Mouse (Mus musculus): Measurements from ENCODE around the gene Fyb2. TPM values are rescaled to one million over a fixed set of nuclear protein-coding genes. Genes with fewer than 3 reads are reported as not detected.

The Fyb2 gene
- polyA plus RNA-seq (2014; fragmentation: Nextera tagmentation; extraction: Ambion mirVana): 0.29 and 0.49 TPM in 2 replicates

DNA sequence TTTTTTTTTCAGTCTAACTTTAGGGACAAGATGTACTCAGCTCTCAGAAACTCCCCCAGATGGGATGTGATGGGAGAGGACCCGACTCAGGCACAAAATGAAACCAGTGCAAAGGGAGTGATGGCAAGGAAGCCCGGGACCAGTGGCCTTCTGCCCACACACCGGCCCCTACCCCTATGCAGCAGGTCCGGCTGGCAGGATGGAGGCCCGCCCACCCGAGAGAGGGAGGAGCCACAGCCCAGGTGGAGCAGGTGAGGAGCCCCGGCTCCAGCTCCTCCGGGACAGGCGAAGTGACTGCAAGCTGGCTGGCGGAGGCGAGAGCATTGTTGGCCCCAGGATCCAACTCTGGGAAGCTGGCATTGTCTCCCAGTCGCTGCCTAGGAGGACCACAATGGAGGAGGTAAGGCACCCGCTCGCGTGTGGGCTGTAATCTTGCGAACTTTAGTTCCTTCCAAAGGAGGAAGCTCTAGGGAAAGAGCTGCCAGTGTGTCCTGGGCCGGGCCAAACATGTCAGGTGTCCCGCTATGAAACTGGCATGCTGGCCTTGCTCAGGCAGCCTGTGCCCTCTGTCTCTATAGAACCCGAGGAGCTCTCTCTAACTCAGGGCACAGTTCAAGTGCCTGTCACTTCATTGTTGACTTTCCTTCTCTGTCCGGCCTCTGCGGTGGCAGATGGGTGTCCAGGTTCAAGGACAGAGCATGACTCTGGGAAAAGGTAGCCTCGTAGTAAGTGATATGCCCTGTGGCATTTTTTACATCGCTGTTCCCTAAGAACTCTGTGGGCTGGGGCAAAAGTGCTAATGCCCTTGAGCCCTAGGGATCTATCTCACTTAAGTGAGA lies at the start of gene Fyb2:
TSS of gene Fyb2 (plus strand) at position 166 of the 839 bp plus-strand sequence.
- DNase-seq (ENCODE audit: low spot score): no peak
- Histone ChIP-seq H3K9ac (replicated peaks; ENCODE audit: low read length) (no peak within 1 kb of the TSS), H3K27me3 (ENCODE audit: control insufficient read depth, insufficient read depth, low read length) (peaks cover 10% of the 10 kb centered on the region; the same call in 1 of the 2 replicates), H3K36me3 (replicated peaks; ENCODE audit: control insufficient read depth, insufficient read depth, low read depth, low read length) (no peaks in the 10 kb centered on the region), H3K4me1 (ENCODE audit: control insufficient read depth, insufficient read depth, low read length) (peaks cover 5% of the 10 kb centered on the region), H3K9me3 (replicated peaks; ENCODE audit: control insufficient read depth, low read length) (no peaks in the 10 kb centered on the region), H3K4me2 (ENCODE audit: low read depth, low read length) (peak within 1 kb of the TSS; percentile 21; the same call in 1 of the 2 replicates), H3K27ac (replicated peaks; ENCODE audit: low read depth, low read length) (no peak within 1 kb of the TSS), H3K4me3 (ENCODE audit: low read depth, low read length) (no peak within 1 kb of the TSS)
- ATAC-seq (replicated peaks; ENCODE audit: insufficient number of reproducible peaks, low FRiP score, low TSS enrichment, low read depth): 0 out of 2 replicates have a peak, but pooled peaks have one; percentile 56
- WGBS: 15% methylated on average over 23 of the region's 23 CpGs

DNA sequence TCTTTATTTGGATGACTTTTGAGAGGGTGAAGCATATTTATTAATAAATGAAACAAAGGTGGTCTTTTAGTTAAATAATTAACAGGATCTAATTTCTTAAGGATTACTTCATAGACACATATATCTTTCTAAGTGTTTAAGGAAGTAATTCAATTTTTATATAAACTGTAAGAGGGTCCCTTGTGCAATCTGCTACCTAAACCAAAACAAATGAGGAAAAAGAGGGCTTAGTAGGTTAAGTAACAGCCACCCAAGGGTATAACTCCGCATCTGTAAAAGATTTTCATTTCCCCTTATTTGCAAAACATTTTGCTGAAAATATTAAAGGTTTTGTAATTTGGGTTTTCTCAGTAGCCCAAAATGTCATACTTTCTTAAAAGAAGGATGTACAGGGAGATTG lies 48.9 kb upstream of the Fyb2 start:
- H3K9me3 ChIP-seq (replicated peaks; ENCODE audit: control insufficient read depth, low read length): no peaks in the 10 kb centered on the region
- no peak overlapping the region for H3K4me3 ChIP-seq (ENCODE audit: low read depth, low read length)
- ATAC-seq (replicated peaks; ENCODE audit: insufficient number of reproducible peaks, low FRiP score, low TSS enrichment, low read depth) (no peak), DNase-seq (ENCODE audit: low spot score) (no peak)
- 76% methylated on average over 1 of the region's 1 CpGs for WGBS
- no peak overlapping the region for H3K9ac ChIP-seq (replicated peaks; ENCODE audit: low read length)
- no peaks in the 10 kb centered on the region for H3K36me3 ChIP-seq (replicated peaks; ENCODE audit: control insufficient read depth, insufficient read depth, low read depth, low read length)
- H3K4me2 ChIP-seq (ENCODE audit: low read depth, low read length): no peak overlapping the region
- no peak overlapping the region for H3K27ac ChIP-seq (replicated peaks; ENCODE audit: low read depth, low read length)
- no peaks in the 10 kb centered on the region for H3K4me1 ChIP-seq (ENCODE audit: control insufficient read depth, insufficient read depth, low read length)
- H3K27me3 ChIP-seq (ENCODE audit: control insufficient read depth, insufficient read depth, low read length): no peaks in the 10 kb centered on the region

GRCm38 (mm10) chr4:104869581-104869980 lies 43.7 kb upstream of the Fyb2 start:
- H3K36me3 ChIP-seq (replicated peaks; ENCODE audit: control insufficient read depth, insufficient read depth, low read depth, low read length): no peaks in the 10 kb centered on the region
- DNase-seq (ENCODE audit: low spot score) (no peak), ATAC-seq (replicated peaks; ENCODE audit: insufficient number of reproducible peaks, low FRiP score, low TSS enrichment, low read depth) (no peak)
- no peaks in the 10 kb centered on the region for H3K4me1 ChIP-seq (ENCODE audit: control insufficient read depth, insufficient read depth, low read length)
- no peaks in the 10 kb centered on the region for H3K27me3 ChIP-seq (ENCODE audit: control insufficient read depth, insufficient read depth, low read length)
- H3K4me3 ChIP-seq (ENCODE audit: low read depth, low read length): no peak overlapping the region
- no peaks in the 10 kb centered on the region for H3K9me3 ChIP-seq (replicated peaks; ENCODE audit: control insufficient read depth, low read length)
- H3K27ac ChIP-seq (replicated peaks; ENCODE audit: low read depth, low read length): no peak overlapping the region
- no peak overlapping the region for H3K9ac ChIP-seq (replicated peaks; ENCODE audit: low read length)
- H3K4me2 ChIP-seq (ENCODE audit: low read depth, low read length): no peak overlapping the region

DNA sequence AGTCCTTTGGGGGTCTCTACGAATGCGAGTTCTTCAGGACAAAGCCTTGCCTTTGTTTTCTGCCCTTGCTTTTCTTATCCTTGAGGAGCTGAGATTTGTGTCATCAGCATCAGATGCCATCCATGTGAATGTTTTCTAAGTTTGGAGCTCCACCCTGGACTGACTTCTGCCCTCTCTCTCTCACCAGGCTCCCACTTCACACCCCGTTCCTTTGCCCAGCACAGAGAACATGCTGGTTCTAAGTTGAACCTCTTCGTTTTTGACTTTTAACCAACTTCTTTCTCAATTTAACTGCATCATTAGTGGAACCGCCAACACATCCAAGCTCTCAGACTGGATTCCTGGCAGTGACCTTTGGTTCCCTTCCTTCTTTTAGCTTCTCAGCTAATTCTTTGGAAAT lies 43.1 kb upstream of the Fyb2 start:
- 81% methylated on average over 5 of the region's 5 CpGs for WGBS
- Histone ChIP-seq H3K27ac (replicated peaks; ENCODE audit: low read depth, low read length) (no peak overlapping the region), H3K4me1 (ENCODE audit: control insufficient read depth, insufficient read depth, low read length) (no peaks in the 10 kb centered on the region), H3K36me3 (replicated peaks; ENCODE audit: control insufficient read depth, insufficient read depth, low read depth, low read length) (no peaks in the 10 kb centered on the region), H3K27me3 (ENCODE audit: control insufficient read depth, insufficient read depth, low read length) (no peaks in the 10 kb centered on the region), H3K4me3 (ENCODE audit: low read depth, low read length) (no peak overlapping the region), H3K4me2 (ENCODE audit: low read depth, low read length) (no peak overlapping the region), H3K9ac (replicated peaks; ENCODE audit: low read length) (no peak overlapping the region), H3K9me3 (replicated peaks; ENCODE audit: control insufficient read depth, low read length) (no peaks in the 10 kb centered on the region)
- ATAC-seq (replicated peaks; ENCODE audit: insufficient number of reproducible peaks, low FRiP score, low TSS enrichment, low read depth): no peak
- DNase-seq (ENCODE audit: low spot score): no peak

DNA sequence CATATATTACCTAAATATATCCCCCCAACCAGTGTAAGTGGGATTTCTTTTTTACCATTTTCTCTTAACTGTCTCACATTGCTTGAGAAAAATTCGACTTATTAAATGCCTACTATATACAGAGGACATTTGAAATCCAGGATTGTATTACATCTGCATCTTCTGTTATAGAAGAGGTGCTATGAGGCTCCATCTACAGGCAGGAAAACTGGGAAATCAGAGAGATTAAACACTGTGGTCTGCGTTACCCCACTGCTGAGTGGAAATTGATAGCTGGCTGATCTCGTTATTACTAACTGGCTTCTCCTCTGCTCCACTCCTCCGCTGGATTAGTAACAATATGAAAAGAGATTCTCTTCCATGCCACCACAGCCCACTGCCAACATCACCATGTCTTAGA lies 37.4 kb upstream of the Fyb2 start:
- no peak overlapping the region for H3K27ac ChIP-seq (replicated peaks; ENCODE audit: low read depth, low read length)
- DNase-seq (ENCODE audit: low spot score) (no peak), ATAC-seq (replicated peaks; ENCODE audit: insufficient number of reproducible peaks, low FRiP score, low TSS enrichment, low read depth) (no peak)
- no peaks in the 10 kb centered on the region for H3K36me3 ChIP-seq (replicated peaks; ENCODE audit: control insufficient read depth, insufficient read depth, low read depth, low read length)
- no peaks in the 10 kb centered on the region for H3K27me3 ChIP-seq (ENCODE audit: control insufficient read depth, insufficient read depth, low read length)
- H3K4me3 ChIP-seq (ENCODE audit: low read depth, low read length): no peak overlapping the region
- no peaks in the 10 kb centered on the region for H3K9me3 ChIP-seq (replicated peaks; ENCODE audit: control insufficient read depth, low read length)
- WGBS: 63% methylated on average over 4 of the region's 4 CpGs
- no peak overlapping the region for H3K4me2 ChIP-seq (ENCODE audit: low read depth, low read length)
- H3K4me1 ChIP-seq (ENCODE audit: control insufficient read depth, insufficient read depth, low read length): no peaks in the 10 kb centered on the region
- H3K9ac ChIP-seq (replicated peaks; ENCODE audit: low read length): no peak overlapping the region

- no peak for DNase-seq (ENCODE audit: low spot score)
- 83% methylated on average over 3 of the region's 3 CpGs for WGBS
- Histone ChIP-seq H3K4me3 (ENCODE audit: low read depth, low read length) (no peak within 1 kb of the TSS), H3K27ac (replicated peaks; ENCODE audit: low read depth, low read length) (no peak within 1 kb of the TSS), H3K9ac (replicated peaks; ENCODE audit: low read length) (no peak within 1 kb of the TSS), H3K36me3 (replicated peaks; ENCODE audit: control insufficient read depth, insufficient read depth, low read depth, low read length) (no peaks in the 10 kb centered on the region), H3K4me1 (ENCODE audit: control insufficient read depth, insufficient read depth, low read length) (no peaks in the 10 kb centered on the region), H3K4me2 (ENCODE audit: low read depth, low read length) (no peak within 1 kb of the TSS), H3K9me3 (replicated peaks; ENCODE audit: control insufficient read depth, low read length) (no peaks in the 10 kb centered on the region), H3K27me3 (ENCODE audit: control insufficient read depth, insufficient read depth, low read length) (no peaks in the 10 kb centered on the region)
- no peak for ATAC-seq (replicated peaks; ENCODE audit: insufficient number of reproducible peaks, low FRiP score, low TSS enrichment, low read depth)
Measured at GRCm38 (mm10) chr4:104876323-104876722, 36.9 kb upstream of the Fyb2 start, which contains the start of gene C8a. Gene C8a (minus strand): TSS chr4:104876398.

DNA sequence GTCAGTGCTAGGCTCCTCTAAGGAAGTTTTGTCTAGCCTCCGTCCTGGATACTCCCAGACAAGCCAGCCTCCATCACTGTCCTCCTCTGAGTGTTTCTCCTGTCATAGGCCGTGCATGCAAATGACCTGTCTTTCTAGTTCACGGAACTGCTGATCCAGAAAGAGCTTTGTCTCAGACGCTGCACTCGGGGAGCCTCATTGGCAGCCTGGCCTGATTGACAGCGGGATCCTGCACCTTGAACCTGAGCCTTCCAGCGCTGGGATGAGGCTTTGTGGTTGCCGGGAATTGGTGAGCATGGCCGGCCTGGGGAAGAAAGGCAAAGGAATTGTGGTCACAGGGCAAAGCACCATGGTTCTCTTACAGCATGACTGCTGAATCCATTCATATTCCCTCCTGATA lies 25.8 kb upstream of the Fyb2 start:
- 61% methylated on average over 9 of the region's 9 CpGs for WGBS
- no peaks in the 10 kb centered on the region for H3K27me3 ChIP-seq (ENCODE audit: control insufficient read depth, insufficient read depth, low read length)
- no peaks in the 10 kb centered on the region for H3K4me1 ChIP-seq (ENCODE audit: control insufficient read depth, insufficient read depth, low read length)
- H3K27ac ChIP-seq (replicated peaks; ENCODE audit: low read depth, low read length): no peak overlapping the region
- DNase-seq (ENCODE audit: low spot score): no peak
- ATAC-seq (replicated peaks; ENCODE audit: insufficient number of reproducible peaks, low FRiP score, low TSS enrichment, low read depth): no peak
- no peak overlapping the region for H3K4me2 ChIP-seq (ENCODE audit: low read depth, low read length)
- H3K4me3 ChIP-seq (ENCODE audit: low read depth, low read length): no peak overlapping the region
- no peak overlapping the region for H3K9ac ChIP-seq (replicated peaks; ENCODE audit: low read length)
- H3K9me3 ChIP-seq (replicated peaks; ENCODE audit: control insufficient read depth, low read length): no peaks in the 10 kb centered on the region
- H3K36me3 ChIP-seq (replicated peaks; ENCODE audit: control insufficient read depth, insufficient read depth, low read depth, low read length): no peaks in the 10 kb centered on the region

DNA sequence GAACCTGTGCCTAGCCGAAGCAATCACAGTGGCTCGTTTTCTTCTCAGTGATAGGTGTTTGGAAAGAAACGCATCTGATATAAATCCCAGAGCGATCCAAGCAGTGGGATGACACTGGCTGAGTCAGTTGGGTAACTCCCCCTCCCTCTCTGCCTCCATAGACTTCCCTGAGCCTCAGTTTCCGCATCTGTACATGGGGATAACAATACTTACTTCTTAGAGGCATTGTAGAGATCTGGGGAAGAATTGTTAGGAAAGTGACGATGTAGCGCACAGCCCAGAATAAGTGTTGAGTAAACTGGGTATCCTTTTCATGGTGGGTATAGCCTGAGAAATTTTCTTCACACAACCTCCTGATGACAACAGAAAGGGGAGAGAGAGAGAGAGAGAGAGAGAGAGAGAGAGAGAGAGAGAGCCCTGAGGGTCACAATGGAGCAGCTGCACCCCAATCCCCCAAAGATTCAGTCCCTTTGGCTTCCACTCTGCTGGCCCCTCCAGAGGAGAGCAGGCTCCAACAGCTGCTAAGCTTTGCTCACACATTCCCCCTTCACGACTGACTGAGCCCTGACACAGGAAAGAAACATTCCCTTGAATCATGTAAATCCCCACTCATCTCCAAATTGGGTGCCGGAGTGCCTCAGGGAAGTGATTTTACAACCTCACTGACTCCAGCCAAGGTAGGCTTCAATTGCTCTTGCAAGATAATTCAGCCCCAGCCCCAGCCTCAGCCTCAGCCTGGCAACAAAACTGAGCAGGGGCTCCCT lies 24.6 kb upstream of the Fyb2 start:
- H3K4me2 ChIP-seq (ENCODE audit: low read depth, low read length): no peak overlapping the region
- H3K4me1 ChIP-seq (ENCODE audit: control insufficient read depth, insufficient read depth, low read length): no peaks in the 10 kb centered on the region
- H3K9ac ChIP-seq (replicated peaks; ENCODE audit: low read length): no peak overlapping the region
- no peak for ATAC-seq (replicated peaks; ENCODE audit: insufficient number of reproducible peaks, low FRiP score, low TSS enrichment, low read depth)
- H3K9me3 ChIP-seq (replicated peaks; ENCODE audit: control insufficient read depth, low read length): no peaks in the 10 kb centered on the region
- H3K27ac ChIP-seq (replicated peaks; ENCODE audit: low read depth, low read length): no peak overlapping the region
- H3K27me3 ChIP-seq (ENCODE audit: control insufficient read depth, insufficient read depth, low read length): no peaks in the 10 kb centered on the region
- WGBS: 81% methylated on average over 9 of the region's 9 CpGs
- no peak for DNase-seq (ENCODE audit: low spot score)
- no peaks in the 10 kb centered on the region for H3K36me3 ChIP-seq (replicated peaks; ENCODE audit: control insufficient read depth, insufficient read depth, low read depth, low read length)
- H3K4me3 ChIP-seq (ENCODE audit: low read depth, low read length): no peak overlapping the region
